Mouse (Mus musculus): Measurements from ENCODE around the gene Vkorc1l1.

The Vkorc1l1 gene

DNA sequence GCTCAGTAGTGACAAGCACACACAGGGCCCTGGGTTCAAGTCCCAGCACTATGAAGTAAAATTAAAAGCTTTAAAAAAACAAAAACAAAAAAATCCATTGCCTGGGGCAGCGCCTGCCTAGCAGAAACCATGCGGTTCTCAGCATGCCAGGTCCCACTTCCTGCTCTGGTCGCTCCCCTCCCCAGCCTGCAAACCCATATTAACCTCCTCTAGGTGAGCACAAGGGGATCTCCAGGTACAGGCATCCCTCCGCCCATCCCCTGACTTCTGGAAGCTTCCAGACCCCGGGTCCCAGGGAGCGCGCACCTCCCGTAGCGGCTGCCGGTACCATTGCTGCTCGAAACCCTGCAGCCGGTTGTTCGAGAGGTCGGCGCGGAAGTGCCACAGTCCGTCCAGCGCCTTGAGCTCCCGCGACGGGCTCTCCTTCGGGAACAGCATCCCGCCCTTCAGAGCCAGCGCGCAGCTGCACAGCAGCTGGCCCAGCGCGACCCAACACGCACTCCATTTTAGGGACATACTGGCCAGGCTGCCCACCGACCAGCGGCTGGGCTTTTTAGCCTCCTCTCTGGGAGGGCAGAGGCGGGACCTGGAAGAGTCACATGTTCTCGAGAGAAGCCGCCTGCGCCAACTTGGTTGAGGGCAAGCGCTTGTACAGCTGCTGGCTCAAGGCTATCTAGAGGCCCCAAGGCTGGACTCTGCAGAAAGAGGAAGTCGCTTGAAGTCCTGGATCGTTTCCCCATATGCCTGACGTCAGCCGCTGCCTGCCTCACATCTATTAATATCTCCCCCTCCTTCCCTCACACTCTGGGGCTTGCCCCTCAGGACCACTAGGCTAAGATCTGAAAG lies 60.8 kb downstream of the Vkorc1l1 start, which contains the start of gene Gusb:
Gene Gusb, minus strand, starts transcription at position 749 of the 846 bp plus-strand sequence.
- peak; percentile 68 for DNase-seq

DNA sequence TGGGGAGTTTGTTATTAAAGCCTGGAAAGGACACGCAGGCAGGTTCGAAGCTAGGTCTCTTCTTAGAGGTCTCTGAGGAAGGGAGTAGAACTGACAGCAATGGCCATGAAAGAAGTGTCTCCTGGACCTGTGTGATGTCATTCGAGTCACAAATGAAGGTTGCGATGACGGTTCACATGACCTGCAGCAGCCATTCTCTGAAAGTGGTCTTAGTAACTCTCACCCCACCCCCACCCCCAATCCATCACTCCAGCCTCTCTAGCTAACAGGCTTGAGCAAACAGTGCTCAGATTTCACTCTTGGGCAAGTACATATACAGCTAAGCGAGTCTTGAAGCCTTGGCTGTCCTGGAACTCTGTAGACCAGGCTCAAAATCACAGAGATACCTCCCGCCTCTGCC lies 61.5 kb downstream of the Vkorc1l1 start:
- no peak for DNase-seq

DNA sequence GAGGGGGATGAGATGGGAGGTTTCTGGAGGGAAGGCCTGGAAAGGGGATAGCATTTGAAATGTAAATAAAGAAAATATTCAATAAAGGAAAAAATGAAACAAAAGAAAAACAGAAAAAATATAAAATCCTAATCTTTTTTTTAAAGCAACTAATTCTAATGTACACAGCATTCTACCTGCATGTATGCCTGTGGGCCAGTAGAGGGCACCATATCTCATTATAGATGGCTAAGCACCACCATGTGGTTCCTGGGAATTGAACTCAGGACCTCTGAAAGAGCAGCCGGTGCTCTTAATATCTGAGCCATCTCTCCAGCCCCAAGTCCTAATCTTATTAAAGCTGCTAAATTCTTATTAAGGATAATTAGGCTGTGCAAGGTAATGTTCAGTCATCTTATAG lies 65.6 kb downstream of the Vkorc1l1 start:
- DNase-seq: no peak

GRCm38 (mm10) chr5:130008034-130008590 lies 66.3 kb downstream of the Vkorc1l1 start:
- no peak for DNase-seq

- DNase-seq: no peak
Observed at GRCm38 (mm10) chr5:130009784-130010183, 68.0 kb downstream of the Vkorc1l1 start.

- DNase-seq: no peak
Observed at GRCm38 (mm10) chr5:130010961-130011360, 69.2 kb downstream of the Vkorc1l1 start.

DNA sequence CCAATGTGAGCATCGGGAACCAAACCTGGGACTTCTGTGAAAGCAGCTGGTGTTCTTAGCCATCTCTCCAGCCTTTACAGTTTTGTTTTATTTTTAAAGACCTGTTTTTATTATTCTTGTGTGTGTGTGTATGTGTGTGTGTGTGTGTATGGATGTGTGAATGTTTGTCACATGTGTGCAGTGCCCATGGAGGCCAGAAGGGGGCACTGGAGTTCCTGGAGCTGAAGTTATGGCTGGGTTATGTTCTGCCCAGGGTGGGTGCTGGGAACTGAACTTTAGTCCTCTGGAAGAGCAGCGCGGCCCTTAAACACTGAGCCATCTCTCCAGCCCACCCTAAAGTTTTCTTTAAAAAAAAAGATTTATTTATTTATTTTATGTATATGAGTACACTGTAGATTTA lies 73.3 kb downstream of the Vkorc1l1 start:
- no peak for DNase-seq

DNA sequence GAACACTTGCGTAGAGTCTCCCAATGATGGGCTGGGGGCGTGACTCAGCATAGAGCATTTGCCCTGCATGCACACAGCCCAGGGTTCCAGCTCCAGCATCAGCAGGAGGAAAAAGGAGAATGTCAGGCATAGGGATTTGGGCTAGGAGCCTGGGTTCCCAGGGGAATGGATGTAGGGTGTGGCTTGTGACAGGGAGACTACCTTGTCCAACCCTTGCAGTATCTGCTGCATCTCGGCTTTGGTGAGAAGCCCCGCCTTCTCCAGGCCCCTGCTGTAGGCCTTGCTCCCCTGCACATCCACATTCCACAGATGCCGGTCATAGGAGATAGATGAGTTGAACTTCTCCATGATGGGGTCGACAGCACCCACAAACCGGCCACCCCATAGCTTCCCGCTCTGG lies 77.7 kb downstream of the Vkorc1l1 start:
- no peak for DNase-seq

- DNase-seq: no peak
Observed at GRCm38 (mm10) chr5:130021361-130021966, 79.7 kb downstream of the Vkorc1l1 start.

DNA sequence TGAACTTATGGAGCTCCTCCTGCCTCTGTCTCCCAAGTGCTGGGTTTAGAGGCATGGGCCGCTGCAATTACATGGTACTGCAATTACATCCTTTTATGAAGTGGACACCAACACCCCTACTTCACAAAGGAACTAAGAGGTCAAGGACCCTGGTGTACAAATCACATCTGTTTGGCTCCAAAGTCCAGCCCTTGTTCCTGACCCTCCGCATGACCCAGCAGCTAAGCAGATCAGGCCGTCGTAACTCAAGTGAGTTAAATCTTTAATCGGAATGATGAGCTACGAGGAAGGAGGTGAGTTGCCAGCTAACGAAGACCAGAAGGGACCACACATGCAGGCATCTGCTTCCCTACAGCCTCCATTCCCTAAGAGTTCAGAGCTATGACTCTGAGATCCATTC lies 80.6 kb downstream of the Vkorc1l1 start:
- no peak for DNase-seq

GRCm38 (mm10) chr5:130023067-130023766 lies 81.4 kb downstream of the Vkorc1l1 start:
- no peak for DNase-seq

DNA sequence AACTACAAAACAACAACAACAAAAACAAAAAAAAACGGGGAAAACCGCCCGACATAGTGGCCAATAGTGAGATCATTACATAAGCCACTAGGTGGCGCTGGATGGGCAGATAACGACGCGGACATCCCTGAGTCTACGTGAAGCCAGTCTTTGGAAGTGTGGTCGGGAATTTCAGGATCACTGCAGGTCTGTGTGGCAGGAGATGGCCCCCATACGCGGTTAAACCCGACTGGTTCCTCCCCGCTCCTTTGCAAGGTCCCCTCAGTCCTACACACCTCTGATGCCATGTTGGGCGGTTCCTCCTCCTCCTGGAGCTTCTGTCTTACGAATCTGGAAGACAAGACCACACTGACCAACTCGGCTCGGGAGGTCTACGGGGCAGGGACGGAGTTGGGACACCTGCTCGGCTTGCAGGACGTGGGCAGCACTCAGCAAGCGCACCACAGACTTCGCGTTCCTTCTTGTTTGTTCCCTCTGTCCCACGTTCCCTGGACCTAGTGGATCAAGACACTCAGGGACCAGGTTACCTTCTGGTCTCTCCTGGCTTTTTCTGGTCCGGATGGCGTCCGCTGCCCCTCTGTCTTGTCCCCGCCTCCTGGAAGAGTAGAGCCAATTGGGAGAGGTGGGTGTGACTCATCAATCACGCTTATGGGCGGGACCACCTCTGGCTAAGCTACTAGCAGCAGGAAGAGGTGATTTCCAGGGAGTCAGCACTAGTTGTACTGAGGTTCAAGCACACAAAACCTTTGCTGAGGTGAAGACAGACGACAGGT lies 82.2 kb downstream of the Vkorc1l1 start:
- peak; percentile 67 for DNase-seq

DNA sequence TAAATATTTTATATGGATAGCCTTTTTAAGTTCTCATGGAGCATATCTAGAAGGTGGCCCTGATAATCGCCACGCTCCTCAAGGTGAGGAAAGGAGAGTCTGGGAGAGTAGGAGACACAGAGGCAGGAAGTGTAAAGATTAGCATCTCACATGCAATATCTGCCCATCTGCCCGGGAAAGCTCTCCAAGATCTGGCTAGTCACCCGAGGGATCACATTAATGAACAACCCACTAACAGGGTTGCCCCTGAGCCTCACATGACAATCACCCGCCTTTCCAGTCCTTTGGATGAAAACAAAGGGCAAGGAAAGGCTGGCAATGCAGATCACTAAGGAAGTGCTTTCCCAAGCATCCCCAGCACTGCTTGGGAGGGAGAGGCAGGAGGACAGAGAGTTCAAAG lies 85.4 kb downstream of the Vkorc1l1 start:
- DNase-seq: no peak

DNA sequence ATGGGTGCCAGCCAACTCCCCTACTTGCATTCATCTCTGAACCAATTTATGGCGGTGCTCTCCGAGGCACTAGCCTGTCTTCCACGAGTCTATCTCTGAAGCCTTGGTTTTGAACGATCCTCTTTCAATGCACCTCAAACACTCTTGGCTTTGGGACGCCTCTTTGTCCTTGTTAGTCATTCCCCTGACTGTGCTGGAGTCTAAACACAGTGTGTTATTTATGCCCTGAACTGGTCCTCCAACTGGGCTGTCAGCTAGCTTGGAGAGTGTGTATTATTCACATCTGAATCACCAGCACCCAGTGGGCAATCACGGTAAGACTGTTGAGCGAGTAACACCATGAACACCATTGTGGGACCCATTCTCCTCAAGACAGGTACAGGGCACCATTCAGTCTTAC lies 85.9 kb downstream of the Vkorc1l1 start:
- DNase-seq: no peak

DNA sequence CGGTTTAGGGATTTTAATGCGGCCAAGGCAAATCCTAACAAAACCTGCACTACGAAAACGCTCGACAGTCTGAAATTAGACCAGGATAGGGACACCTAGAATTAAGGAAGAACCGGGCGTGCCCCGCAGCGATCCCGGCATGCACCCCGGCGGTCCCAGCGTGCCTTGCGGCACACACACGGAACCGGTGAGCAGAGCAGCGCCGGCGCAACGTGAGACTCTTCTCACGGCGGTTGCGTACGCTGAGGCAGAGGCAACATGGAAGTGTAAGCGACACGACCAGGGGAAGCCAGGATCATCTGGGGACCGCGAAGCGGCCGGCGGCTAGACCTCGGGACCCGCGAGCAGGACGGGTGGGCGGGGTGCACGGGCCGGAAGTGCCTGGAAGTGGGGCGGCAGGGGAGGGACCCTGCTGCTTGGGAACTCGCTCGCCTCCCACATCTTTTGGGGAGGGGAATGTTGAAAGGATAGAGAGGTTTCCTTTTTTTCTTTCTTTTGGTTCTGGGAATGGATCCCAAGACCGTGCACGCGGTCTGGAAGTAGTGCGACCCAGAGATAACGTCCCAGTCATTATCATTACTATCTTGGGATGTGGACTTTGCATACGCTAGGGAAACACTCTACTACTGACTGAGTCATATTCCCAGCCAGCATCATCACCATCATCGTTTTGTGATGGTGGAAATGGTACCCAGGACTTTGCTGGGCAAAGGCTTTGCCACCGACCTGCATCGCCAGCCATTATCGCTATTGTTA lies 87.5 kb downstream of the Vkorc1l1 start, which contains the start of the genes Asl and Crcp:
Gene Asl, minus strand, starts transcription at position 106 of the 756 bp plus-strand sequence.
Gene Crcp, plus strand, starts transcription at position 149 of the 756 bp plus-strand sequence.
- DNase-seq: peak; percentile 87

- DNase-seq: no peak
Observed at GRCm38 (mm10) chr5:130031410-130032390, 89.9 kb downstream of the Vkorc1l1 start.

- DNase-seq: no peak
Observed at GRCm38 (mm10) chr5:130033869-130034268, 92.1 kb downstream of the Vkorc1l1 start.

All from right cerebral cortex, postnatal 14 days (tissue).